Mouse (Mus musculus) neural tube, embryonic 14.5 days (tissue): ENCODE data around the gene Rsl1. TPM values are rescaled to one million over a fixed set of nuclear protein-coding genes. Genes with fewer than 3 reads are reported as not detected.

Source experiments
- ATAC-seq: fragments of 200-750 bp; cut with Nextera tagmentation; 2 replicates; pipeline ENCODE4 v1.8.0; 2017; ENCODE audit warnings: low read depth, mild to moderate bottlenecking, moderate TSS enrichment, moderate library complexity
- H3K27ac ChIP-seq: fragments of 300-500 bp; sonication (generic); 2 replicates; pipeline ENCODE4 v1.5.1; 2014; ENCODE audit warnings: low read depth, mild to moderate bottlenecking, control low read depth, low read length, moderate library complexity, mixed read lengths
- H3K27me3 ChIP-seq: fragments of 300-500 bp; sonication (generic); 2 replicates; pipeline ENCODE4 v1.6.1; 2014; ENCODE audit warnings: low read length; ENCODE audit not compliant: control insufficient read depth, insufficient read depth
- H3K36me3 ChIP-seq: fragments of 300-500 bp; sonication (generic); 2 replicates; pipeline ENCODE4 v1.6.1; 2014; ENCODE audit warnings: low read length, mixed read lengths; ENCODE audit not compliant: control insufficient read depth, insufficient read depth
- H3K4me1 ChIP-seq: fragments of 300-500 bp; sonication (generic); 2 replicates; pipeline ENCODE4 v1.6.1; 2014; ENCODE audit warnings: low read length; ENCODE audit not compliant: control insufficient read depth, insufficient read depth
- H3K4me2 ChIP-seq: fragments of 300-500 bp; sonication (generic); 2 replicates; pipeline ENCODE4 v1.6.1; 2014; ENCODE audit warnings: mild to moderate bottlenecking, low read depth, low read length, control low read depth
- H3K4me3 ChIP-seq: fragments of 300-500 bp; sonication (generic); 2 replicates; pipeline ENCODE4 v1.5.1; 2014; ENCODE audit warnings: low read depth, low read length, control low read depth, mixed read lengths
- H3K9ac ChIP-seq: fragments of 300-500 bp; sonication (generic); replicated peaks from 2 replicates; pipeline ENCODE4 v1.6.1; 2014; ENCODE audit warnings: low read depth, mild to moderate bottlenecking, control low read depth, low read length, mixed read lengths
- H3K9me3 ChIP-seq: fragments of 300-500 bp; sonication (generic); 2 replicates; pipeline ENCODE4 v1.6.1; 2016; ENCODE audit warnings: low read length; ENCODE audit not compliant: control insufficient read depth
- WGBS: fragments of 180-500 bp; shearing (Covaris S2); extraction: QIAGEN DNeasy Blood & Tissue Kit; methylation state at CpG from one replicate; pipeline ENCODE4 v1.1.7; 2014; 5-methylcytosine and 5-hydroxymethylcytosine counted together
- polyA plus RNA-seq: library from polyadenylated mRNA; unstranded; fragments of >200 nt; fragmentation: Nextera tagmentation; extraction: Ambion mirVana; gene quantifications from 2 replicates; pipeline ENCODE4 v1.2.1, GENCODE M21; 2014

Rsl1 gene
- polyA plus RNA-seq, 1 experiment from 2014 or later = 5.2 TPM

DNA sequence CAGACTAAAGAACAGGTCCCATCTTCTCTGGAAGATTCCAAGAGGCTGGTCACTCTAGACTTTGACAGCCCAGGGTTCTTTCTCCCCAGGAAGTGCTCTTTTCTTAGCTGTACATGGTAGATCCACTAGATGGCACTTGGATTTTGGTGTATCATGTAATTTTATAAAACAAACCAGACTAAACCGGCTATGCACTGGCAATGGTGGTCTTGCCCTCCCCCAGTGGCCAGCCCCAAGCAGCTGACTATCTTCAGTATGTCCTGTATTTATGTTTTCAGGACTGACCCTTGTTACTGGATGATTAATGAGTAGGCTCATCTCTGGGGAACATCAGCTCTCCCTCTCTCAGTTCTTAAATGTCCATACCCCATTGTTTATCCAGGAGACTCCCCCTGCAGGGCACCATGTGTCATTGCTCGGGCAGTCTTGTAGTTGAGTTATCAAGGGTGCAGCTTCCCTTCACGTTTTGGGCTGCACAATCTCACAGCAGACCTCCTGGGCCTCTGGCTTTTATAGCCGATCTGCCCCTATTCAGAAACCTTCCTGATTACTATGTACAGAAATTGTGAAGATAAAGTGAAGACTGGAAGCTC, 41.1 kb downstream of the Rsl1 start:
- H3K27ac ChIP-seq = no peak overlapping the region
- 57% methylated on average over 4 of the region's 4 CpGs for WGBS
- no peak for ATAC-seq

More for the DNA sequence above, 41.1 kb downstream of the Rsl1 start:
- Histone ChIP-seq H3K4me1 (no peaks in the 10 kb centered on the region), H3K9me3 (no peaks in the 10 kb centered on the region), H3K4me2 (no peak overlapping the region), H3K4me3 (no peak overlapping the region), H3K36me3 (no peaks in the 10 kb centered on the region), H3K27me3 (no peaks in the 10 kb centered on the region), H3K9ac (no peak overlapping the region)

Other genes starting within 250 kb of the Rsl1 start
- 9.4 and 10.1 TPM in 2 replicates for gene Zfp712, start 112.0 kb upstream of the Rsl1 start, polyA plus RNA-seq
- 9.9 and 10.2 TPM in 2 replicates for gene Zfp708, start 75.2 kb upstream of the Rsl1 start, polyA plus RNA-seq
- 1.2 and 2.3 TPM in 2 replicates for gene Gm28557, start 64.6 kb upstream of the Rsl1 start, polyA plus RNA-seq
- 0.09 and 0.19 TPM in 2 replicates for gene Rslcan18, start 56.9 kb upstream of the Rsl1 start, polyA plus RNA-seq
- gene Zfp759, start 51.5 kb upstream of the Rsl1 start, polyA plus RNA-seq = 4.9 and 6.0 TPM in 2 replicates
- gene Zfp455, start 21.3 kb downstream of the Rsl1 start, polyA plus RNA-seq = 2.2 and 2.4 TPM in 2 replicates
- gene Zfp458, start 105.3 kb downstream of the Rsl1 start, polyA plus RNA-seq = 7.6 and 10.4 TPM in 2 replicates
- 1.3 and 1.8 TPM in 2 replicates for gene Zfp457, start 133.3 kb downstream of the Rsl1 start, polyA plus RNA-seq
- gene Zfp595, start 159.4 kb downstream of the Rsl1 start, polyA plus RNA-seq = 1.8 and 3.0 TPM in 2 replicates
- not detected in 2 replicates for gene Gm28044, start 187.4 kb downstream of the Rsl1 start, polyA plus RNA-seq
- 0.84 and 1.0 TPM in 2 replicates for gene Zfp953, start 187.4 kb downstream of the Rsl1 start, polyA plus RNA-seq
- not detected in 2 replicates for gene Gm28041, start 202.6 kb downstream of the Rsl1 start, polyA plus RNA-seq
- gene Zfp456, start 202.6 kb downstream of the Rsl1 start, polyA plus RNA-seq = 0.59 and 0.80 TPM in 2 replicates
- gene Zfp429, start 226.6 kb downstream of the Rsl1 start, polyA plus RNA-seq = 3.4 and 3.5 TPM in 2 replicates
- 0.46 and 1.2 TPM in 2 replicates for gene Zfp459, start 248.2 kb downstream of the Rsl1 start, polyA plus RNA-seq